Comparison of ENCODE assay signal across 8 mouse cellular contexts in genomic region chr15:79026511-79027290, GRCm38 (mm10). TPM values are rescaled to one million over a fixed set of nuclear protein-coding genes. Genes with fewer than 3 reads are reported as not detected.
DNase-seq lines count a peak whose midpoint lies in the region; ATAC-seq lines count a peak whose summit lies in the region.

No protein-coding gene starts in this region.

- H3K9ac ChIP-seq in hindbrain, embryonic 15.5 days: no peak overlapping the region
- peak overlapping the region; percentile 91; the same call in 1 of the 2 replicates for H3K9ac ChIP-seq in liver, embryonic 12.5 days

- no peaks in the 10 kb centered on the region for H3K9me3 ChIP-seq in hindbrain, embryonic 15.5 days
- no peaks in the 10 kb centered on the region for H3K9me3 ChIP-seq in liver, embryonic 12.5 days (replicated peaks)

- peak overlapping the region; percentile 98 for H3K4me2 ChIP-seq in hindbrain, embryonic 15.5 days
- peak overlapping the region; percentile 89 for H3K4me2 ChIP-seq in liver, embryonic 12.5 days

- no peaks in the 10 kb centered on the region for H3K36me3 ChIP-seq in hindbrain, embryonic 15.5 days
- no peaks in the 10 kb centered on the region for H3K36me3 ChIP-seq in liver, embryonic 12.5 days

- no peak for ATAC-seq in hindbrain, embryonic 15.5 days (ENCODE audit: low FRiP score, low read depth)
- no peak for ATAC-seq in liver, embryonic 12.5 days

- H3K27ac ChIP-seq in hindbrain, embryonic 15.5 days (replicated peaks): no peak overlapping the region
- peak overlapping the region; percentile 85 for H3K27ac ChIP-seq in liver, embryonic 12.5 days

- H3K27me3 ChIP-seq in hindbrain, embryonic 15.5 days: no peaks in the 10 kb centered on the region
- peaks cover 93% of the 10 kb centered on the region for H3K27me3 ChIP-seq in liver, embryonic 12.5 days (replicated peaks)

- DNase-seq in retina, postnatal 1 day: peak; percentile 34
- no peak for DNase-seq in retina, embryonic 14.5 days (ENCODE audit: low spot score)
- DNase-seq in yolk sac, embryonic 10.5 days (ENCODE audit: low spot score): peak; percentile 80
- no peak for DNase-seq in layer of hippocampus, adult 9-11 months
- DNase-seq in frontal cortex, adult 2 months (ENCODE audit: extremely low spot score in 1 of 2, low spot score in 1 of 2): no peak
- DNase-seq in B cell, adult 2 months: no peak

- peaks cover 50% of the 10 kb centered on the region for H3K4me1 ChIP-seq in hindbrain, embryonic 15.5 days (replicated peaks)
- peaks cover 66% of the 10 kb centered on the region for H3K4me1 ChIP-seq in liver, embryonic 12.5 days

- 35% methylated on average over 14 of the region's 14 CpGs for WGBS in hindbrain, embryonic 15.5 days
- WGBS in liver, embryonic 12.5 days (ENCODE audit: insufficient replicate concordance): 57% methylated on average over 14 of the region's 14 CpGs

- peak overlapping the region; percentile 58 for H3K4me3 ChIP-seq in hindbrain, embryonic 15.5 days
- peak overlapping the region; percentile 65 for H3K4me3 ChIP-seq in liver, embryonic 12.5 days

RNA-seq across cellular contexts. Expression of gene H1f0, which starts 1.5 kb away (rescaled TPM):
- 214 and 226 TPM in 2 replicates for polyA plus RNA-seq in hindbrain, embryonic 15.5 days (2015; fragmentation: Nextera tagmentation; extraction: Ambion mirVana)
- polyA plus RNA-seq in liver, embryonic 12.5 days (2016; fragmentation: Nextera tagmentation; extraction: Ambion mirVana): 114 and 122 TPM in 2 replicates
- 109 and 112 TPM in 2 replicates for polyA plus RNA-seq in frontal cortex, adult 2 months (2012; rRNA removed)

RNA-seq across cellular contexts. Expression of gene Galr3, which starts 15.0 kb away (rescaled TPM):
- 0.13 and 0.38 TPM in 2 replicates for polyA plus RNA-seq in hindbrain, embryonic 15.5 days (2015; fragmentation: Nextera tagmentation; extraction: Ambion mirVana)
- 0.41 and 0.55 TPM in 2 replicates for polyA plus RNA-seq in liver, embryonic 12.5 days (2016; fragmentation: Nextera tagmentation; extraction: Ambion mirVana)
- polyA plus RNA-seq in frontal cortex, adult 2 months (2012; rRNA removed): 0.19 and 0.38 TPM in 2 replicates

RNA-seq across cellular contexts. Expression of gene Ankrd54, which starts 36.0 kb away (rescaled TPM):
- polyA plus RNA-seq in hindbrain, embryonic 15.5 days (2015; fragmentation: Nextera tagmentation; extraction: Ambion mirVana): 56.0 and 59.7 TPM in 2 replicates
- polyA plus RNA-seq in liver, embryonic 12.5 days (2016; fragmentation: Nextera tagmentation; extraction: Ambion mirVana): 58.9 and 61.4 TPM in 2 replicates
- polyA plus RNA-seq in frontal cortex, adult 2 months (2012; rRNA removed): 31.0 and 32.3 TPM in 2 replicates

RNA-seq across cellular contexts. Expression of gene Eif3l, which starts 48.3 kb away (rescaled TPM):
- polyA plus RNA-seq in hindbrain, embryonic 15.5 days (2015; fragmentation: Nextera tagmentation; extraction: Ambion mirVana): 167 and 177 TPM in 2 replicates
- polyA plus RNA-seq in liver, embryonic 12.5 days (2016; fragmentation: Nextera tagmentation; extraction: Ambion mirVana): 188 and 201 TPM in 2 replicates
- 80.9 and 90.8 TPM in 2 replicates for polyA plus RNA-seq in frontal cortex, adult 2 months (2012; rRNA removed)

Comparison
In these comparisons a context has a peak if more than half of its experiments do, and no peak if none do; other contexts are left out.
1. DNase-seq: peak in retina, postnatal 1 day (single experiment) and yolk sac, embryonic 10.5 days (single experiment); none in retina, embryonic 14.5 days (single experiment), layer of hippocampus, adult 9-11 months (single experiment), frontal cortex, adult 2 months (0 of 2) and B cell, adult 2 months (0 of 2).